Mouse (Mus musculus): ENCODE data around the gene Pth1r.

Pth1r gene

GRCm38 (mm10) chr9:110750404-110751187 lies 3.7 kb upstream of the Pth1r start:
- no peak for DNase-seq (ENCODE audit: low spot score)

- DNase-seq (ENCODE audit: low spot score), result no peak
These were observed 1.5 kb upstream of the Pth1r start for GRCm38 (mm10) chr9:110748451-110748850.

DNA sequence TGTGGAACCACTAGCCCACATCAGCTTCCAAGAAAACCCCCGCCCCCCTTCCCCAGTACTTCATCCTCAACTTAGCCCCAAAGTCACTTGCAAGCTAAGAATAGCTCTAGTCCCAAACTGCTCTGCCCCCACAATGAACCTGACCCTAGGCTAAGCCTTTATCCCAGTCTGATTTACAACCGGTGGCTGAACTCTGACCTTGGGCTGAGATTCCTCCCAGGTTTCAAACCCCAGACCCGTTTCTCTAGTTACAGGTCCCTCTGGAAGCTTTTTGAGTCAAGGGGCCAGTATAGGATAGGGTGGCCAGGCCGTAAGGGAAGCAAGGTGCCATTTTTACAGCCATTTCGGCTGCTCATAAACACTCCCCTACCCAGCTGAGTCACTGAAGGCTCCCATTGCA lies 707 bp downstream of the Pth1r start:
- DNase-seq (ENCODE audit: low spot score), result no peak

GRCm38 (mm10) chr9:110745752-110746151 lies 1.2 kb downstream of the Pth1r start:
- no peak for DNase-seq (ENCODE audit: low spot score)

DNA sequence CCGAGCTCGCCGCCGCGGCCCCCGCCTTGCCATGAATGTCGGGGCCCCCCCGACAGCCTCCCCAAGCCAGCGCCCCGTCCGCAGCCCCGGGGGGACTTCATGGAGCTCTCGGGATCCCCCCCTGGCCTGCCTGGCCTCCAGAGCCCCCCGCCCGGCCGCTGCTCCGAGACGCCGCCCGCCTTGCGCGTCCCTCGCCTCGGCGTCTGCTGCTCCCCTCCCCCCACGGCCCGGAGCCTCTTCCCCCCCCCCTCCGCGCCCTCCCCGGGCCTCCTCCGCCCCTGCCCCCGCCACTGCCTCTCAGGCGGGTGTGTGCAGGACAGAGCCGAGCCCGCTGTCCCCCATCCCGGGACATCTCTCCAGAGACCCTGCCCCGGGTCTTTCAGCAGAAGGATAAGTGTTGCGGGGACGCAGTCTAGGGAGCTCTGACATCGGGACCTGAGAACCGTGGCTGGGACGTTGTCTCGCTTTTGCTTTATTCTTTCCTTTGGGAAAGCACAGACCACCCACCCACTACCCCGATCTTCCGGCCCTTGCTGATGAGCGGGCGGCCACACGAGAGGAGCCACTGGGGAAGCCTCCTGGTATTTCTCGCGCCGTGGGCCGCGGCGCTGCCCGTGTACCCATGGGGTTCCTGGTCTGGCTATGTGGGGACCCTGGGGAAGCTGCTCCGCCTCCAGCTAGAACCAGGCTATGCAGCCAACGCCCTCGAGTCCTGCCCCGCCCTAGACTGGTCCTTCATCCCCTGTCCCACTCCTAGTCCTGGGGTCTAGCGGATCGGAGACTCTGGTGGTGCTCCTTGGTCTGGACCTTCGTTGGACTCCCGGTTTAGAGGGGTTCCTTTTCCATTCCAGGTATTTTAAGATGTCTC lies 3.3 kb downstream of the Pth1r start:
- DNase-seq (ENCODE audit: low spot score), result no peak

GRCm38 (mm10) chr9:110742951-110743455 lies 3.9 kb downstream of the Pth1r start:
- no peak for DNase-seq (ENCODE audit: low spot score)

- DNase-seq (ENCODE audit: low spot score), result no peak
These were observed 4.5 kb downstream of the Pth1r start for GRCm38 (mm10) chr9:110742295-110742950.

DNA sequence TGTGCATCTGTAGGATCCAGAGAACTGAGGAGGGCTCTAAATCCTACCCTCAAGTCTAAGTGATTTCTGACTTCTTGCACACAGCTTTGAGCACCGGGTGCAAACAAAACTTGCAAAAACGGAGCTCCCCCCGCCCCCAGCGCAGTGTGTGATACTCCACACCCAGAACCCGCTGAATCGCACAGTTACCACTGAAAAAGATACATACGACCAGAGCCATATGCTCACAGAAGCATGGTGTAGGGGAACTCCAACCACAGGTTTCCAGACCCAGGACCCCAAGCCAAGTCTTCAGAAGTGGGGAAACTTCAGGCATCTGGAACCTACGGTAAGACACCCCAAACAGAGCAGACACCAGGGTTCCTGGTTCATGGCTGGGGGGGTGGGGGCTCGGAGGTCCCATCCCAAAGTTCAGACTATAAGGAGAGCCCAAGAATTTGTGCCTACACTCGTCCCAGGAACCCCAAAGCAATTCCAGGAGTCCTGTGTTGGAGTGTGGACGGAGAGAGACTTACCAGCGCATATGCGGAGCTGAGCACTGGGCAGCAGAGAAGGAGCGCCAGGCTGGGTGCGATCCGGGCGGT lies 5.1 kb downstream of the Pth1r start, which contains the start of gene Myl3:
Myl3 (plus strand) TSS at position 151 of the 584 bp plus-strand sequence.
- DNase-seq (ENCODE audit: low spot score), result no peak

GRCm38 (mm10) chr9:110739961-110740360 lies 7.0 kb downstream of the Pth1r start:
- no peak for DNase-seq (ENCODE audit: low spot score)

DNA sequence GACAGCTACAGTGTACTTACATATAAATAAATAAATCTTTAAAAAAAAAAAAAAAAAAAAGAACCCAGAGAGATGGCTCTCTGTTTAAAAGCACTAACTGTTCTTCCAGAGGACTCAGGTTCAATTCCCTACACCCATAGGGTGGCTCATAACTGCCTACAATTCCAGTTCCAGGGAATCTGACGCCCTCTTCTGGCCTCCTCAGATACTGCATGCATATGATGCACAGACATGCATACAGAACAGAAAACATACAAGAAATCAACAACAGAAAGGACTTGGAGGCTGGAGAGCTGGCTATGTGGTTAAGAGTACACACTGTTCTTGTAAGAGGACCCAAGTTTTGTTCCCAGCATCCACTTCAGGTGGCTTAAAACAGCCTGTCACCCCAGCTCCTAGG lies 8.9 kb downstream of the Pth1r start:
- DNase-seq (ENCODE audit: low spot score), result no peak

- DNase-seq (ENCODE audit: low spot score), result no peak
These were observed 10.6 kb downstream of the Pth1r start for GRCm38 (mm10) chr9:110736362-110736761.

- DNase-seq (ENCODE audit: low spot score), result peak; percentile 40
These were observed 12.8 kb downstream of the Pth1r start for GRCm38 (mm10) chr9:110734154-110734553.

DNA sequence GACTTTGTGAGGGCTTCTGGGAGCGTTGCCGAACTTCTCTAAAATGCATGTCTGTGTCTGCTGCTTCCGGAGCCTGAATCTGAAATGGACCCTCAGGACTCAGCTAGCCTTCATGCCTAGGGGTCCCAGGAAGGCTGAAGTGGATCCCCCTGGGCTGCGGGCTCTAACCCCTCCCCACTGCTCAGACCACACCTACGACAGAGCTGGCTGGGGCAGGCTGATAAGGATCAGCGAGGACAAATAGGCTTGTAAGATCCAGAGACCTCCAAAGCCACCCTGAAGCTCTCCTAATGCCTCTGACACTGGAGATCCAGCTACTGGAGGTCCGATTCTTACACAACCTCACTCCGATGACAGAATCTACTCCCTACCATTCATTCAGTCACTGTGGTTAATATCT lies 13.8 kb downstream of the Pth1r start:
- no peak for DNase-seq (ENCODE audit: low spot score)

DNA sequence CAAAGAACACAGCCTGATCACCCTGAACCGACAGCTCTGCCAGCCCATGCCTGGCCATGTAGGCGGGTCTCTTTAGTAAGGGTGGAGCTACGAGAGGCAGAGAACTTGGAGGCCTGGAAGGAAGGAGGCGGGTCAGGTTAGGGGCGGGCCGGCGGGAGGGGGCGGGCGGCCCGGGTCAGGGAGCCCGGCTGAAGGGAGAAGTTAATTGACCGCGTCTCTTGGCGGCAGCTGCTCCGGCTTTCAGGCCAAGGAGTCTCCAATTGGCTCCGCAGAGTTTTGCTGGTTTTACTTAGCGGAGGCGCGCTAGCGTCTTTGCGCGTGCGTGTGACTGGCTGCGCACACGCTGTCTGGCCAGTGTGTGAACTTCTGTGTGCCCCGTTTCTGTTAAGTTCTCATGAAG lies 14.3 kb downstream of the Pth1r start:
- peak; percentile 50 for DNase-seq (ENCODE audit: low spot score)

GRCm38 (mm10) chr9:110731859-110732258 lies 15.1 kb downstream of the Pth1r start:
- DNase-seq (ENCODE audit: low spot score), result no peak

DNA sequence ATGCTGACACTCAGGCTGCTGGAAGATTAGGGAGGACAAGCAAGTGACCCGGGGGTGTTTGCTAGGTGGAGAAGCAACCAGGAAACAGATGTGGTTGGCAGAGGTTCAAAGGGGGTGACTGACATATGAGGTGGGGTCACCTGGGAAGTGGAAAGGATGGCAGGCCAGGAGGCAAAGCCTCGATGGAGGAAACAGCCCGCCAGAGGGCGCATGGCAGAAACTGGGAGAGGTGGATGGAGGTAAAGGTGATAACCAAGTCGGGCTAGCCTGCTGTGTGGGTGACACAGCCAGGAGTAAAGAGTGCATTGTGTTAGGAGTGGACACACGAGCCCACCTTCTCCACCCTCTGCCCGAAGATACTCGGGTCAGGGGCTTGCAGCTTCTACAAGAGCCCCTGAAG lies 17.1 kb downstream of the Pth1r start:
- DNase-seq (ENCODE audit: low spot score), result peak; percentile 51

DNA sequence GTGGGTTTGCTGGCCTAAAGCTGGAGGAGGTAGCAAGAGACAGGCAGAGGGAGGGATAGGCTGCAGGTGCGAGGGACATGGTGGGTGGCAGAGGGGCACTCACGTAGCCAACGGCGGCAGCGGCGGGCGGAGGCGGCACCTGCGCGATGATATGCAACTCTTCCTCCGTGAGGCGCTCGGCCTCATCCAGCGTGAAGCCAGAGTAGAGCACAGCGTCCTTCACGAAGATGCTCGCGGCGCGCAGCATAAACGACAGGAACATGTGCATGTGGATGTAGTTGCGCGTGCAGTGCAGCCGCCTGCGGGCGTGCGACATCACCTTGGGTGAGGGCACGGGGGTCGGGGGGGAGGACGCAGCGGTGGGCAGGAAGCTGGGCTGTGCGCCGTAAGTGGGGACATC lies 20.1 kb downstream of the Pth1r start:
- no peak for DNase-seq (ENCODE audit: low spot score)

- DNase-seq (ENCODE audit: low spot score), result no peak
These were observed 21.2 kb downstream of the Pth1r start for GRCm38 (mm10) chr9:110725721-110726135.

GRCm38 (mm10) chr9:110722060-110722459 lies 24.9 kb downstream of the Pth1r start:
- no peak for DNase-seq (ENCODE audit: low spot score)

GRCm38 (mm10) chr9:110719977-110720376 lies 27.0 kb downstream of the Pth1r start:
- DNase-seq (ENCODE audit: low spot score), result no peak

GRCm38 (mm10) chr9:110718810-110719209 lies 28.1 kb downstream of the Pth1r start:
- no peak for DNase-seq (ENCODE audit: low spot score)

GRCm38 (mm10) chr9:110718071-110718470 lies 28.9 kb downstream of the Pth1r start:
- no peak for DNase-seq (ENCODE audit: low spot score)

All from T-cell, adult 2 months (primary cell).